Mouse (Mus musculus) thymus, postnatal 14 days (tissue): ENCODE measurements around the gene Mapk1.

Experiments
- DNase-seq: peaks from one replicate; pipeline ENCODE4 v3.0.0; 2021

The Mapk1 gene

GRCm38 (mm10) chr16:17086669-17087193 is 103.5 kb downstream of the Mapk1 start:
- no peak for DNase-seq

GRCm38 (mm10) chr16:17088346-17088745 is 105.2 kb downstream of the Mapk1 start:
- no peak for DNase-seq

GRCm38 (mm10) chr16:17096938-17097337 is 113.8 kb downstream of the Mapk1 start:
- no peak for DNase-seq
